Mouse (Mus musculus): ENCODE data around the gene Abcc4. TPM values are rescaled to one million over a fixed set of nuclear protein-coding genes. Genes with fewer than 3 reads are reported as not detected.

Gene Abcc4
- polyA plus RNA-seq, 1 experiment from 2014 or later = 2.6 TPM

DNA sequence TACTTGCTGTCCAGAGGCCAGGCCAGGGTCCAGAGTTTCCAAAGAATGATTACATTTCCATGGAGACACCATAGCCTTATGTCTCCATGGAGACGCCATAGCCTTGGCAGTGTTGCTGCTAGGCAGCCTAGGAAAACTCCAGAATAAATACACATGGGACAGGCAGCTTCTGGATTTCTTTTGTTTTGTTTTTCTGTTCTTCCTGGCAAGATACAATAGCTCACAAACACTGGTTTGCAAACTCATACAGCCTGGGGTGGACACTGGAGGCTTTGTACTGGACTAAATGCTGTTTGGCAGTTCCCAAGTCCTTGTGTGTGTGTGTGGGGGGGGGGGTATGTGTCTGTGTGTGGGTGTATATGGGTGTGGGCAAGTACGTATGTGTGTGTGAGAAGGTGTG lies 29.1 kb upstream of the Abcc4 start:
- Histone ChIP-seq H3K9ac (ENCODE audit: low read depth, low read length) (no peak overlapping the region), H3K36me3 (ENCODE audit: control insufficient read depth, insufficient read depth, low read length) (no peaks in the 10 kb centered on the region), H3K4me1 (ENCODE audit: control insufficient read depth, insufficient read depth, low read depth, low read length) (no peaks in the 10 kb centered on the region), H3K9me3 (ENCODE audit: control insufficient read depth, low read length) (peaks cover 4% of the 10 kb centered on the region), H3K27ac (ENCODE audit: low read depth, low read length) (0 out of 2 replicates have a peak overlapping the region, but pooled peaks have one; percentile 13), H3K4me3 (ENCODE audit: low read length) (no peak overlapping the region), H3K27me3 (replicated peaks; ENCODE audit: control insufficient read depth, insufficient read depth, low read length) (no peaks in the 10 kb centered on the region), H3K4me2 (ENCODE audit: low read length) (no peak overlapping the region)
- peak; percentile 96 for ATAC-seq
- 18% methylated on average over 2 of the region's 2 CpGs for WGBS

DNA sequence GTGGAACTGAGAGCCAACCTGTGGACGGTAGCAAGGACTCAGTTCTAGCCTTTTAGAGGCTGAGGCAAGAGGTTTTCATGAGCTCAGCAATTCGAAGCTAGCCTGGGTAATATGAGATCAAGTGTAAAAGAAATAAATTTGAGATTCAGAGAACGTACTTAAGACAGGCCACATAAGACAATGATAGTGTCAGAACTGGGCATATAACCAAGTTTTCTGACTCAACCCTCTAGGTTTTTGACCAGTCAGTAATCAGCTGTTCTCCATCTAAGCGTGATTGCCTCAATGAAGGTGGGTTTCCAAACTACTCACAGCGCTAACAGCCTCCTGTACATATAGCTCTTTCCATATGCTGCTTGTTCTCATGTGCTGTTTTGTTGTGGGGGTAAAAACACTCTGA lies 27.1 kb upstream of the Abcc4 start:
- WGBS = 86% methylated on average over 5 of the region's 5 CpGs
- no peaks in the 10 kb centered on the region for H3K36me3 ChIP-seq (ENCODE audit: control insufficient read depth, insufficient read depth, low read length)
- H3K4me1 ChIP-seq (ENCODE audit: control insufficient read depth, insufficient read depth, low read depth, low read length) = no peaks in the 10 kb centered on the region
- H3K9ac ChIP-seq (ENCODE audit: low read depth, low read length) = no peak overlapping the region
- H3K27me3 ChIP-seq (replicated peaks; ENCODE audit: control insufficient read depth, insufficient read depth, low read length) = no peaks in the 10 kb centered on the region
- no peak overlapping the region for H3K4me2 ChIP-seq (ENCODE audit: low read length)
- no peak for ATAC-seq
- no peak overlapping the region for H3K27ac ChIP-seq (ENCODE audit: low read depth, low read length)
- H3K4me3 ChIP-seq (ENCODE audit: low read length) = no peak overlapping the region
- no peaks in the 10 kb centered on the region for H3K9me3 ChIP-seq (ENCODE audit: control insufficient read depth, low read length)

DNA sequence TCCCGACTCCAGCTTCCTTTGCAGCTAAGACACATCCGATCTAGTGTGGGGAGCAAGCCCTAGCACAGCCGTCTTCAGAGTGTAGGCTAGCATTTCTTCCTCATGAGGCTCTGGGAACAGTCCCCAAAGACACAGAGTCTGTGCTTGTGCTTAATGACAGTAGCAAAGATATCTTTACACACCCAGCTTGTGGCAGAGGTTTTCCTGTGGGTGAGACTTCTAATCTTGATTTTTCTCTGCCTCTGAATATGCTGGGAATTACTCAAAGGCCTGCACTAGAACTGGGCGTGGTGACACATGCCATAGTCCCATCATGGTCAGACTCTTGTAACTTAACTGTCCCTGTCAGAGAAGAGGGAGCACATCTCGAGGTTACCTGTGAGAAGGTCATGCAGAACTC lies 24.6 kb upstream of the Abcc4 start:
- Histone ChIP-seq H3K4me3 (ENCODE audit: low read length) (no peak overlapping the region), H3K4me2 (ENCODE audit: low read length) (no peak overlapping the region), H3K9me3 (ENCODE audit: control insufficient read depth, low read length) (no peaks in the 10 kb centered on the region), H3K27ac (ENCODE audit: low read depth, low read length) (no peak overlapping the region), H3K27me3 (replicated peaks; ENCODE audit: control insufficient read depth, insufficient read depth, low read length) (no peaks in the 10 kb centered on the region), H3K9ac (ENCODE audit: low read depth, low read length) (no peak overlapping the region), H3K4me1 (ENCODE audit: control insufficient read depth, insufficient read depth, low read depth, low read length) (no peaks in the 10 kb centered on the region), H3K36me3 (ENCODE audit: control insufficient read depth, insufficient read depth, low read length) (no peaks in the 10 kb centered on the region)
- ATAC-seq = no peak
- 90% methylated on average over 5 of the region's 5 CpGs for WGBS

DNA sequence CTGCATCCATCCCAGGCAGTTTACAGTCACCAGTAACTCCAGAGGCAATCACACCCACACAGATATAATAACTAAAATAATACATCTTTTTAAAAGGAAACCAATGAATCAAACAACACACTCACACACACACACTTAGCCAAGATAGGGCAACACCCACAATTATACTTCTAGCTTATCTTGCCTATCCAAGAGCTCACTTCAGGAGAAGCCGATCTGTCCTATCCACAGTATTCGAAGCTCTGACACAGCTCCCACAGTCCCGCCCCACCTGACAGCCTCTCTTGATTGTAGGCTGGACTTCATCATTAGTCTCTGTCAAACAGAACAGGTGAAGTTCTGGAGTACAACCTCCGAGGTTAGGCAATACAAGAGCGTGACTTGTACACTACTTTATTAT lies 19.4 kb upstream of the Abcc4 start:
- WGBS = 85% methylated on average over 5 of the region's 5 CpGs
- Histone ChIP-seq H3K9me3 (ENCODE audit: control insufficient read depth, low read length) (no peaks in the 10 kb centered on the region), H3K4me2 (ENCODE audit: low read length) (no peak overlapping the region), H3K27me3 (replicated peaks; ENCODE audit: control insufficient read depth, insufficient read depth, low read length) (no peaks in the 10 kb centered on the region), H3K4me1 (ENCODE audit: control insufficient read depth, insufficient read depth, low read depth, low read length) (no peaks in the 10 kb centered on the region), H3K9ac (ENCODE audit: low read depth, low read length) (no peak overlapping the region), H3K4me3 (ENCODE audit: low read length) (no peak overlapping the region), H3K27ac (ENCODE audit: low read depth, low read length) (no peak overlapping the region), H3K36me3 (ENCODE audit: control insufficient read depth, insufficient read depth, low read length) (no peaks in the 10 kb centered on the region)
- ATAC-seq = no peak

DNA sequence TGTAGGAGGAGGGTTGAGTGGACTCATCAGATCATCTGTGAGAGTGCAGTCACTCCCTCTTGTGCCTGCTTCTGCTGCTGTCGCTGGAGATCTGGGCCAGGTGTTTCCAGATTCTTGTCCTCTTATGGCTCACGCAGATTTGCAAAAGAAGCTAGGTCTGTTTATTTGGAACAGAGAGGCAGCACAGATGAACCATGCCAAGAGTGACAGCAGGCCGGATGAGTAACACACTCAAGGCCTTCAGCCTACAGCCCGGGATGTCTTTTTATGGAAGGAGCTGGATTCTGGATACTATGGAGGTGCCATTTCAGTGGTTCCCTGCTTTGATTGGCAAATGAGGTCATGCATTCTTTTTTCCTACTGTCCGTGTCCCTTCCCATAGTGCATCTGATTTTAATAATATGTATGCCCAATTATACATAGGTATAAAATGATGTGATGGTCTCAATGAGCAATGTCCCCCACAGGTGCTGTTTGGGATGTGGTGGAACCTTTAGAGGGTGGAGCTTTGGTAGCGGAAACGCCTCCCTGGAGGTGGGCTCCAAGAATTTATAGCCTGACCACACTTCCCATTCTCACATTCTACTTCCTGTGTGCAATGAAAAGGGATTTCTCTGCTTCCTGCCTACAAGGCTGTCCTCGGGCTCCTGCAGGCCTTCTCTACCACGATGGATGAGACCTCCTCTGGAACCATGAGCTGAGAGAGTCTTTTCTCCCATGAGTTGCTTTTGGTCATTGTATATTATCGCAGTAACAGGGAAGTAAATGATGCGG lies 18.1 kb upstream of the Abcc4 start:
- no peak for ATAC-seq
- H3K4me3 ChIP-seq (ENCODE audit: low read length) = no peak overlapping the region
- H3K9ac ChIP-seq (ENCODE audit: low read depth, low read length) = no peak overlapping the region
- no peaks in the 10 kb centered on the region for H3K9me3 ChIP-seq (ENCODE audit: control insufficient read depth, low read length)
- H3K4me1 ChIP-seq (ENCODE audit: control insufficient read depth, insufficient read depth, low read depth, low read length) = no peaks in the 10 kb centered on the region
- H3K27ac ChIP-seq (ENCODE audit: low read depth, low read length) = no peak overlapping the region
- no peaks in the 10 kb centered on the region for H3K27me3 ChIP-seq (replicated peaks; ENCODE audit: control insufficient read depth, insufficient read depth, low read length)
- no peak overlapping the region for H3K4me2 ChIP-seq (ENCODE audit: low read length)
- 92% methylated on average over 11 of the region's 11 CpGs for WGBS
- no peaks in the 10 kb centered on the region for H3K36me3 ChIP-seq (ENCODE audit: control insufficient read depth, insufficient read depth, low read length)

DNA sequence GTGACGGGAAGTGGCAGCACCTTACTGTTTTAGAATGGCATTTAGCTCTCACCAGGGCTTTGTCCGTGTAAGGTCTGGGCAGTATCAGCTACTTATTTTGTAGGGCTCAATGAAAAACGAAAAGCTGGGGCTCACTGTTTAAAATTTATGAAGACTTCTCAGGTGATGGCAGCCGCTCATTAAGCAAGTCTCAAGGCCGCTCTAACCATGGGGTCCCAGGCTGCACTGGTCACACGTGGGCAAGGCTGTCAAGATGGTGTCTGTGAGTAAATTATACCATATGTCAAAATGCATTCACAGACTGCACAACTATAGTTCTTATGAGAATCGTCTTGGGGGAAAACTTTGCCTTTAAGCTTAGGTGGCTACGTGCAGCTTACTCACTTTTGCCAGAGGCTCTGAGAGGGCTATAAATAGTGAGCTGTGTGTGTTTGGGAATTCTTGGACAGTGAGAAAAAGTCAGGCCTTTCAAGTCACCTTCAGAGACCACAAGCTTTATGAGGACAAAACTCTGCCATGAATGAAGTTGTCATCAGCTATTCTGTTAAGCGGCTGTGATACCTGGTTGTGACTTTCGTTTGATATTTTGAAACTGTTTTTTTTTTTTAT lies 13.7 kb upstream of the Abcc4 start:
- no peak for ATAC-seq
- H3K9me3 ChIP-seq (ENCODE audit: control insufficient read depth, low read length) = no peaks in the 10 kb centered on the region
- H3K27ac ChIP-seq (ENCODE audit: low read depth, low read length) = no peak overlapping the region
- no peak overlapping the region for H3K4me2 ChIP-seq (ENCODE audit: low read length)
- H3K4me3 ChIP-seq (ENCODE audit: low read length) = no peak overlapping the region
- no peak overlapping the region for H3K9ac ChIP-seq (ENCODE audit: low read depth, low read length)
- no peaks in the 10 kb centered on the region for H3K4me1 ChIP-seq (ENCODE audit: control insufficient read depth, insufficient read depth, low read depth, low read length)
- WGBS = 76% methylated on average over 10 of the region's 10 CpGs
- H3K36me3 ChIP-seq (ENCODE audit: control insufficient read depth, insufficient read depth, low read length) = no peaks in the 10 kb centered on the region
- H3K27me3 ChIP-seq (replicated peaks; ENCODE audit: control insufficient read depth, insufficient read depth, low read length) = no peaks in the 10 kb centered on the region

DNA sequence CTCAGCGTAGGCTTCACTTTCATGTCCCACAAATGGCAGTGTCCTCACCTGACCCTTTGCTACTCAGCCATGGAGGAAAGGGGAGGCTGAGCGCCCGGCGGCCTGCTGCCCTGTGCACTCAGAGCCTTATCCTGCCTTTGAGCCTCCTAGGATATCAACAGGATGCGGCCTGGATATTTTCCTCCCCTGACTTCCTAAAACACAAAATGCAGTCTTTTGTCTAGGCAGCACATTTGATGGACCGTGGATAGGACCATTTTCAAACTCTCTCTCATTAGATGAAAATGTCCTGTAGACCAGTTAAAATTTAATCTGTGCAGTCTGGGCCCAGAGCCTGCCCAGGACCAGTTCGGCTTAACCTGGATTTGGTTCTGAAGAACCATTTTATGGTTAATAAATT lies 12.6 kb upstream of the Abcc4 start:
- no peak for ATAC-seq
- H3K4me3 ChIP-seq (ENCODE audit: low read length) = no peak overlapping the region
- H3K27me3 ChIP-seq (replicated peaks; ENCODE audit: control insufficient read depth, insufficient read depth, low read length) = no peaks in the 10 kb centered on the region
- no peak overlapping the region for H3K9ac ChIP-seq (ENCODE audit: low read depth, low read length)
- H3K4me1 ChIP-seq (ENCODE audit: control insufficient read depth, insufficient read depth, low read depth, low read length) = peaks cover 4% of the 10 kb centered on the region
- WGBS = 77% methylated on average over 7 of the region's 7 CpGs
- H3K36me3 ChIP-seq (ENCODE audit: control insufficient read depth, insufficient read depth, low read length) = no peaks in the 10 kb centered on the region
- no peak overlapping the region for H3K4me2 ChIP-seq (ENCODE audit: low read length)
- no peak overlapping the region for H3K27ac ChIP-seq (ENCODE audit: low read depth, low read length)
- H3K9me3 ChIP-seq (ENCODE audit: control insufficient read depth, low read length) = no peaks in the 10 kb centered on the region

DNA sequence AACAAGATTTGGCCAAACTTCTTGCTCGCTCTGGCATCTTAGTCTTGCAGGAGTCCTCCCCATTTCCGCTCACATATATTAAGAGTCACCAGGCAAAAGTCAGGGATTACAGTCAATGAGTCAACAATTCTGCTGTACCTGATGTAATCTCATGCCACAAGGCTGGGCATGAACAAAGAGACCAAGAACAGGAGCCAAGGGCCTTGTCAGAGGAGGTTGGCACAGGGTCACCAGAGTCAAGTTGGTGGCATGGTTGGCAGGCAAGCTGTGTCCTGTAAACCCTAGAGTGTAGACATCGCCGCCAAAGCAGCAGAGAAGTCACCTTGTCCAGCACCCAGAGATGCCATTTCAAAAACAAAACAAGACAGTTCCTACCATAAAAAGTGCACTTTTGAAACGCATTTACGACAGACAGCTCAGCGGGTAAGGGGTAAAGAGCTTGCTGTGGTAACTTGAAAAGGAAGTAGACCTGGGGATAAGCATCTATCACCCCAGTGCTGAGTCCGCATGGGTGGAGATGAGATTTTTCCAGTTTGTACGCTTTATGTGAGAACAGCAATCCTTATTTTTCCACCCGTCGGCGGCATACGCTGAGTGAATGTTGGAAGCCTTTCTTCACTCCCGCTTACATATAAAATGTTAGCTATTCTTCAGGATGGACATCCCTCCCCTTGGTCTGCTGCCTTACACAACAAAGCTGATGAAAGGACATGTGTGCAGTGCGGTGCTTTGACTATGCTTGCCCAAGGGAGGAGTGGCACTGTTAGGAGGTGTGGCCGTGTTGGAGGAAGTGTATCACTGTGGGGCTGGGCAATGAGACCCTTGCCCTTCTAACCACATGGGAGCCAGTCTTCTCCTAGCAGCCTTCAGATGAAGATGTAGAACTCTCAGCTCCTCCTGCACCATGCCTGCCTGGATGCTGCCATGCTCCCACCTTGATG lies 10.6 kb upstream of the Abcc4 start:
- Histone ChIP-seq H3K9me3 (ENCODE audit: control insufficient read depth, low read length) (no peaks in the 10 kb centered on the region), H3K27ac (ENCODE audit: low read depth, low read length) (no peak overlapping the region), H3K4me1 (ENCODE audit: control insufficient read depth, insufficient read depth, low read depth, low read length) (peaks cover 9% of the 10 kb centered on the region), H3K36me3 (ENCODE audit: control insufficient read depth, insufficient read depth, low read length) (no peaks in the 10 kb centered on the region), H3K4me2 (ENCODE audit: low read length) (no peak overlapping the region), H3K9ac (ENCODE audit: low read depth, low read length) (no peak overlapping the region), H3K4me3 (ENCODE audit: low read length) (no peak overlapping the region), H3K27me3 (replicated peaks; ENCODE audit: control insufficient read depth, insufficient read depth, low read length) (no peaks in the 10 kb centered on the region)
- 86% methylated on average over 16 of the region's 16 CpGs for WGBS
- ATAC-seq = no peak

DNA sequence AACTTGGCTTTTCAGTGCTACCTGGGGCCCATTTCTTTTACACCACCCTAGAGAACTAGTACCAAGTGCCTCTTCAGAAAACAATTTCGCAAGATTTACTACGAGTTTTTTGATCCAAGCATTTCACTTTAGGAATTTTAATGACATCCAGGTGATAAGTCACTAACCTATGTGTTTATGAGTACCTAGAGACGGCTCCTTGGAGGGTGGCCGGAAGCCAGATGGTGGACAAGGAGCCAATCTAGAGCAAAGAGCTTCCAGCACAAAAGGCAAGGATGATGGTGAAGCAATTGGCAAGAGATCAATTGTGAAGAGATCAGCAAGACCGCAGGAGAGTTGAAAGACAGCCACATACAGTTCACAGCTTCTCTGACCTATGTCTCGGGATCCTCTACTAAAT lies 8.7 kb upstream of the Abcc4 start:
- no peak for ATAC-seq
- no peaks in the 10 kb centered on the region for H3K36me3 ChIP-seq (ENCODE audit: control insufficient read depth, insufficient read depth, low read length)
- H3K9ac ChIP-seq (ENCODE audit: low read depth, low read length) = no peak overlapping the region
- no peaks in the 10 kb centered on the region for H3K27me3 ChIP-seq (replicated peaks; ENCODE audit: control insufficient read depth, insufficient read depth, low read length)
- no peaks in the 10 kb centered on the region for H3K9me3 ChIP-seq (ENCODE audit: control insufficient read depth, low read length)
- H3K4me3 ChIP-seq (ENCODE audit: low read length) = no peak overlapping the region
- H3K4me1 ChIP-seq (ENCODE audit: control insufficient read depth, insufficient read depth, low read depth, low read length) = peaks cover 13% of the 10 kb centered on the region
- WGBS = 79% methylated on average over 6 of the region's 6 CpGs
- H3K4me2 ChIP-seq (ENCODE audit: low read length) = no peak overlapping the region
- no peak overlapping the region for H3K27ac ChIP-seq (ENCODE audit: low read depth, low read length)

Data from hindbrain, embryonic 16.5 days (tissue).